Mouse (Mus musculus): Measurements from ENCODE around the gene Il11ra1. TPM values are rescaled to one million over a fixed set of nuclear protein-coding genes. Genes with fewer than 3 reads are reported as not detected.
"Not testable (repeated sequence)": the region's sequence is repeated elsewhere in the genome, so short reads cannot be mapped to it uniquely, and the experiment has no call there.

Gene Il11ra1
- total and polyA plus RNA-seq, 2 experiments from 2014 or later, result 17.2 to 29.1 TPM

DNA sequence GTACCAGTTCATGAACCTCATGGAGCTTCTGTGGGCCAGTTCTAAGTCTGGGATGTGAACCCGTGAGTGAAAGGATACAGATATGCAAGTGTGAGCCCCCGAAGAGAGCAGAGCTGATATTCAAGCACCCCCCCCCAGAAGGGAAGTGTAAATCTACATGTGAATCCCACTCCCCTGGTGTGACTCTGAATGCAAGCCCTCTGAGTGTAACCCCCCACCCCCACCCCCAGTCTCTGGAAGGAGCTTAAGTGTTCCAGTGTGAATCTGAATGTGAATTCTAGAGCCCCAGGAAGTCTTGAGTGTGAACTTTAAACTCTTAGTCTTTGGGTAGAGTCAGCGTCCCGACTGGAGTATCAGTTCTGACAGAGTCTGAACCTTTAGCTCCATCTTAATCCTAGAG, 6.3 kb upstream of the Il11ra1 start:
- H3K4me2 ChIP-seq (ENCODE audit: low read depth), result peak overlapping the region; percentile 17
- not testable (repeated sequence) for H3K27me3 ChIP-seq (ENCODE audit: insufficient read depth, low read length); H3K4me1 ChIP-seq (ENCODE audit: insufficient read depth); DNase-seq; H3K4me3 ChIP-seq (ENCODE audit: low read depth, low read length); H3K9me3 ChIP-seq (ENCODE audit: low read length); ATAC-seq; H3K27ac ChIP-seq (ENCODE audit: low read depth, low read length); H3K9ac ChIP-seq; H3K36me3 ChIP-seq (ENCODE audit: insufficient read depth)
- 6% methylated on average over 4 of the region's 4 CpGs for WGBS

DNA sequence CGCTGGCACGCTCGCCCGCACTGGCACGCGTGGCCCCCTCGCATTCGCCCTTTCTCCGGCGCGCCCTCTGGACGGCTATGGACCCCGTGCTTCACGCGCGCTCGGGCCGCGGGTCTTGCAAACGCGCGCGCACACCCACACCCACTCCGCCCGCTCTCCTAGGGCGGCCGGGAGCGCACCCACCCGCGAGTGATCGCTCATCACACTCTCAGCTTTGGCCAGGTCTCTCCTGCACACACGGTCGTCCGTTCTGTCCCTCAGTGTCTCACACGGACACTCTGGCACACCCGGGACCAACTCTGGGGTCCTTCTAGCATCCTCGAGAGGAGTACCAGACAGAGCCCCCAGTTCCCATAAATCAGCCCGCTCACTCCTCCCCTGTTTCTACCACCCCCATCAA, 4.0 kb upstream of the Il11ra1 start:
- not testable (repeated sequence) for H3K9me3 ChIP-seq (ENCODE audit: low read length); DNase-seq; H3K27ac ChIP-seq (ENCODE audit: low read depth, low read length); H3K4me1 ChIP-seq (ENCODE audit: insufficient read depth); H3K27me3 ChIP-seq (ENCODE audit: insufficient read depth, low read length); H3K36me3 ChIP-seq (ENCODE audit: insufficient read depth); ATAC-seq; H3K9ac ChIP-seq
- Histone ChIP-seq H3K4me2 (ENCODE audit: low read depth) (peak overlapping the region; percentile 24; the same call in 1 of the 2 replicates), H3K4me3 (ENCODE audit: low read depth, low read length) (0 out of 2 replicates have a peak overlapping the region, but pooled peaks have one; percentile 16)
- 2% methylated on average over 14 of the region's 38 CpGs for WGBS

DNA sequence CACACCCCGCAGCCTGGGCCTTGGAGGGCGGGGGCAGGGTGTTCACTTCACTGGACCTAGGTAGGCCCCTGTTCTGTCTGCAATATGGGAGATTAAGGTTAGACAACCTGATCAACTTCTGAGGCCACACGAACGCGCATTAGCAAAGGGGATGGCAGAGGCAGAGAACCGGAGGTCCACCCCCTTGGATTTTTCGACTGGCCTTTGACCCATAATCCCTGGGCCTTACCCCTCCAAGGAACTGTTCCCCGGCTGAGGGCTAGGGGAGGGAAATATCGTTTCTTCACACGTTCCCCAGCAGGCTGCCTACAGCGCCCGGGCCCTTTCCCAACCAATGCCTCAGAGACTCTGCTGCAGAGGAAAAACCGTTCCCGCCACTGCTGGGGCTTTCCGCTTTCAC, 3.3 kb upstream of the Il11ra1 start:
- H3K36me3 ChIP-seq (ENCODE audit: insufficient read depth); H3K9me3 ChIP-seq (ENCODE audit: low read length); H3K4me2 ChIP-seq (ENCODE audit: low read depth); H3K4me3 ChIP-seq (ENCODE audit: low read depth, low read length); DNase-seq; H3K27me3 ChIP-seq (ENCODE audit: insufficient read depth, low read length); H3K9ac ChIP-seq; H3K27ac ChIP-seq (ENCODE audit: low read depth, low read length); H3K4me1 ChIP-seq (ENCODE audit: insufficient read depth); ATAC-seq: not testable (repeated sequence)
- 15% methylated on average over 12 of the region's 15 CpGs for WGBS

DNA sequence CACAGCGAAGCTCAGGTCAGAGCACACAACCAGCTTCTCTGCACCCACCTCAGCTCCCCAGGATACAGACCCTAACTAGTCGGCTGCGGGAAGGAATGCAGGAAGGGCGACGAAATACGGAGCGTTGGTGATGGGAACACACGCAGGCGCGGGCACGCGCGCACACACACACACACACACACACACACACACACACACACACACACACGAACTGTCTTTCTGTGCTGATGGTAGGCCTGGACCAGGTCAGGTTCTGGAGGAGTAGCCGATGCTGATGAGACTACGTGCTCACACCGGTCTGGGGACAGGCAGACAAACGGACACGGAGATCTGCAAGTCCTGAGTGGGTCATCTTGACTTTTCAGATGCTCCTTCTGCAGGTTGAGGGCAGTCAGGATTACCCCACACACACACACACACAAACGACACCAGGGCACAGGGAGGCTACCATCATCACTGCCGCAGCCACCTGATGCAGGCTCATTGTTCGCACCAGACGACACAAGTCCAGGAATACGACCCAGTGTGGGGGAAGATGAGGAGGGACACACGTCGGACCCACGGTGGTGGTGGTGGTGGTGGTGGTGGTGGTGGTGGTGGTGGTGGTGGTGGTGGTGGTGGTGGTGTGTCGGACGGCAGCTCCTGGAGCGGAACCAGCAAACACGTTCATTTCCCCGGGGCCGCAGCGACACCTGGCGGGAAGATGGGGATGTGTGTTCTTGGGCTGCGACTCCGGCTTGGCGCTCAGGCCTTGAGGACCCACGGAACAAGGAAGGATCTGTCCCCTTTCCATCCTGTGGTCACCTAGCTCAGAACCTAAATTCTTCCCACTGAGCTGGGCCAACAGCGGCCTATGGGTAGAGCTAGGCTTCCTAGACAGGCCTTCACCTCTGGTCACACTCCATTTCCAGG, 2.6 kb upstream of the Il11ra1 start, which contains the start of gene Cntfr:
Gene Cntfr, minus strand, starts transcription at position 160 of the 912 bp plus-strand sequence.
- H3K4me3 ChIP-seq (ENCODE audit: low read depth, low read length); ATAC-seq; H3K27ac ChIP-seq (ENCODE audit: low read depth, low read length); H3K9ac ChIP-seq; H3K27me3 ChIP-seq (ENCODE audit: insufficient read depth, low read length); H3K36me3 ChIP-seq (ENCODE audit: insufficient read depth); H3K4me1 ChIP-seq (ENCODE audit: insufficient read depth); H3K9me3 ChIP-seq (ENCODE audit: low read length): not testable (repeated sequence)
- DNase-seq, result peak; percentile 82
- WGBS, result 22% methylated on average over 28 of the region's 40 CpGs
- peak within 1 kb of the TSS; percentile 24; the same call in 1 of the 2 replicates for H3K4me2 ChIP-seq (ENCODE audit: low read depth)
- peak; percentile 82 for TF ChIP-seq CTCF (IDR thresholded peaks at IDR 0.05; ENCODE audit: low read depth)

DNA sequence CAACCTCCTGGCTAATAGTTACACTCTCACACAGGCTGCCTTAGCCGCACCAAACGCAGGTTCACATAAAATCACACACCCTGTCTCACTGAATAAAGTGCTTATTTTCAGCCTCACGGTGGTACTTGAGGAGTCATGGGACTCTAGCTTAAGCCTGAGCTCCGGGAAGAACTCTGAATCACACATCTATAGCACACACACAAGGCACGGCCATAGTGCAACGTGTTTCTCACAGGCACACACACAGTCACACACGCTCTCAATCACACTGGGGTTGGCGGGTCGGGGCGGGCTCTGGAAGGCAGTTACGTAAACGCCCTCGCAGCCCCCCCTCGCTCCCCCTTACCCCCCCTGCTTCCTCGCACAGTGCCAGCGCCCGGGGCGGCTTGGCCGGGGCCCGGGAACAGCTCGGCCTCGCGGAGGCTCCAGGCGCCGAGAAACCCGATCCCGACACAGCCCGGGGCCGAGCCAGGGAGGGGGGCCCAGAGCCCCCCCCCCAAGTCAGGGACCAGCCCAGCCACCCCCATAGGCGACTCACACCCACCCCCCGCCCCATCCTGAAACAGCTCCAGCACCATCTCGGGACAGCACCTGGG, 1.3 kb upstream of the Il11ra1 start:
- WGBS, result 14% methylated on average over 21 of the region's 32 CpGs
- not testable (repeated sequence) for H3K27me3 ChIP-seq (ENCODE audit: insufficient read depth, low read length); DNase-seq; H3K36me3 ChIP-seq (ENCODE audit: insufficient read depth); H3K9ac ChIP-seq; H3K27ac ChIP-seq (ENCODE audit: low read depth, low read length); H3K4me3 ChIP-seq (ENCODE audit: low read depth, low read length); ATAC-seq; H3K9me3 ChIP-seq (ENCODE audit: low read length); H3K4me1 ChIP-seq (ENCODE audit: insufficient read depth); H3K4me2 ChIP-seq (ENCODE audit: low read depth)

DNA sequence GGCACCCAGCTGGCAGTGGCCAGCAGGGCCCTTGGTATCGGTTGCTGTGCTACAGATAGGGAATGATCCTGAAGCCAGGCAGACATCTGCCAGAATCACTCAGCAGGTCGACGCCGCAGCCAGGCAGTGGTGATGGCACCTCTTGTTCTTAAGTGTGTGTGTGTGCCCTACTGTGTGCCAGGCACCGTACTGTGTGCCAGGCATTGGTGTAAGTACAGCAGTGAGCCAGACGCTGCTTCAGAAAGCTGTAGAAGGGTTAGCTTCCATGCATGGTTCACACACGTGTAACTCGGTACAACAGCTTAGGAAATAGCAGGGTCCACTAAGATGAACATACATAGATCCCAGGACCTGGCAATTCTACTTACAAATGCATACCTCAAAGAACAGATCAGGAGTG, 435 bp downstream of the Il11ra1 start:
- not testable (repeated sequence) for H3K4me3 ChIP-seq (ENCODE audit: low read depth, low read length); H3K36me3 ChIP-seq (ENCODE audit: insufficient read depth); H3K9ac ChIP-seq; H3K27ac ChIP-seq (ENCODE audit: low read depth, low read length); H3K4me1 ChIP-seq (ENCODE audit: insufficient read depth); H3K9me3 ChIP-seq (ENCODE audit: low read length); H3K4me2 ChIP-seq (ENCODE audit: low read depth); DNase-seq; ATAC-seq; H3K27me3 ChIP-seq (ENCODE audit: insufficient read depth, low read length)
- 57% methylated on average over 1 of the region's 8 CpGs for whole genome bisulfite sequencing

DNA sequence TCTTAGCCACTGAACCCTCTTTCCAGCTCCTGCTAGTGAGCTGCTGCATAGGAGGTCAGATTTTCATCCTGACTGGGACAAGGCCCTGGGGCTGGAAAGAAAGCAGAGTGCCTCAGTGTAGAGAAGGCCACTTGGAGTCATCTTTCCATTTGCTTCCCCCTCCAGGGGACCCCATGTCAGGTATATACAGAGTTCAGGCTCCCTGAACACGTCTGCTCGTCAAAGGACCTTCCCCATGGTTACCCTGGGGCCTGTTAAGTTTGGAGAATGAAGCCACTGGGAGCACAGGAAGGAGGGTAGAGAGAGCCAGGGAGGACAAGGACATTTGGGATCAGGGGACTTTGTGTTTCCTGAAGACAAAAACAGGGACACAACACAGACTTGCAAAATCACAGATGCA, 2.4 kb downstream of the Il11ra1 start:
- not testable (repeated sequence) for H3K9ac ChIP-seq; H3K9me3 ChIP-seq (ENCODE audit: low read length); H3K4me1 ChIP-seq (ENCODE audit: insufficient read depth); H3K36me3 ChIP-seq (ENCODE audit: insufficient read depth); H3K27me3 ChIP-seq (ENCODE audit: insufficient read depth, low read length); H3K4me2 ChIP-seq (ENCODE audit: low read depth); ATAC-seq; DNase-seq; H3K27ac ChIP-seq (ENCODE audit: low read depth, low read length); H3K4me3 ChIP-seq (ENCODE audit: low read depth, low read length)
- WGBS, result 82% methylated on average over 2 of the region's 2 CpGs

All from forebrain, postnatal 0 days (tissue).